Mouse (Mus musculus): ENCODE data around the gene Paqr6. TPM values are rescaled to one million over a fixed set of nuclear protein-coding genes. Genes with fewer than 3 reads are reported as not detected.
"Not testable (repeated sequence)": the region's sequence is repeated elsewhere in the genome, so short reads cannot be mapped to it uniquely, and the experiment has no call there.

Paqr6 gene
- polyA plus RNA-seq, 1 experiment from 2014 or later = 4.9 TPM

DNA sequence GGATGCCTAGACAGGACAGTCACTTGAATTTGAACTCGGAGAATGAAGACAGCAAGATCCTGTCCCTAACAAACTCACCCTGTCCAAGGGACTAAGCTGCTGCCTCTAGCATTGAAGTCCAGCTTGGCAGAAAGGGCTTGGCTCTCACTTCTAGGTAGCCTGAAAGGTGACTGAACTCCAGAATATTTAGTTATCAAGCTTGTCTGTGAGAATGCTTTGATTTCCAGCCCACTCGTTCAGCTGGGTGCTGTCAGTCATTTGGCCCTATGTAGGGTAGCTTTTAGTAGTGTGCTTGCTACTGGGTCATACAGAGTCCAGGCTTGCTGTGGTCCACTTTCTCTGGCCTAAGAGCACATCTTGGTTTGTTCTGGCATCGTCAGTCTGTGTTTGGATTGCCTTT lies 25.4 kb upstream of the Paqr6 start:
- Histone ChIP-seq H3K4me3 (no peak overlapping the region), H3K9me3 (no peaks in the 10 kb centered on the region), H3K4me1 (peaks cover 26% of the 10 kb centered on the region), H3K27ac (no peak overlapping the region; the same call in 1 of the 2 replicates), H3K36me3 (peaks cover 31% of the 10 kb centered on the region), H3K4me2 (no peak overlapping the region), H3K27me3 (no peaks in the 10 kb centered on the region), H3K9ac (no peak overlapping the region)
- no peak for ATAC-seq (ENCODE audit: insufficient number of reproducible peaks, insufficient read depth, low FRiP score, low TSS enrichment, low read depth)
- WGBS = 80% methylated on average over 3 of the region's 3 CpGs

- Histone ChIP-seq H3K9ac (no peak overlapping the region), H3K36me3 (peaks cover 99% of the 10 kb centered on the region), H3K4me3 (no peak overlapping the region), H3K4me2 (no peak overlapping the region), H3K9me3 (no peaks in the 10 kb centered on the region), H3K27me3 (no peaks in the 10 kb centered on the region), H3K4me1 (no peaks in the 10 kb centered on the region), H3K27ac (no peak overlapping the region)
- ATAC-seq (ENCODE audit: insufficient number of reproducible peaks, insufficient read depth, low FRiP score, low TSS enrichment, low read depth) = no peak
- 92% methylated on average over 13 of the region's 13 CpGs for WGBS
Observed at GRCm38 (mm10) chr3:88350732-88351131, 13.7 kb upstream of the Paqr6 start.

GRCm38 (mm10) chr3:88352907-88353306 lies 11.5 kb upstream of the Paqr6 start:
- 97% methylated on average over 9 of the region's 9 CpGs for WGBS

DNA sequence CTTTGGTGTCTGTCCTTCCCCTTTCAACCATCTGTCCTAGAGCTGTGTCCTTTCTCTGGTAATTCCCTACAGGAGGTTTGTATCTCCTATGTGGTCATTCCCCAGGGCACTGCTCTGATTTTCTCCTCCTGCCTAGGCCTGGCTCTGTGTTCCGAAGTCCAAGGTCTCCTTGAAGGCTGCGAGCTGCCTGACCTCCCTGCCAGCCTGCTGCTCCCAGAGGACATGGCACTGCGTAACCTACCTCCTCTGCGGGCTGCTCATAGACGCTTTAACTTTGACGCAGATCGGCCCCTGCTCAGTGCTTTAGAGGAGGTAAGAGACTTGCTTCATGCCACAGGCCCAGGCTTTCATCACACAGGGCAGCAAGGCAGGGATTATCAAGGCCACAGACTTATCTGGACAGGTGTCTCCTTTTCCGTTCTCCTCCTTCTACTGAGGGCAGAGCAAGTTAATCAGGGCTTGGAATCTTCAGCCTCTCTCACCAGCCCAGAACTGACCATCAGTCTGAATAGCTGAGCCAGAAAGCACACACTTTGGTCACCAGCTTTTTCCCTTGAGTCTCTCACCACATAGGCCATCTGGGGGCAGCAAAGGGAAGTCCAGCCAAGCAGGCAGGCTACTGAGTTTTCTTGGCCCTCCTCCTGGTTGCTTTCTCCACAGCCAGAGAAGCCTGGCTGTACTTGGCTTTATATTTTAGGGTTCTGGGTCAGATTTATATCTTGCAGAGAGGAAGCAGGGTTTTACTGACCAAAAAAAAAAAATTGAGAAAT lies 9.8 kb upstream of the Paqr6 start:
- H3K4me2 ChIP-seq = no peak overlapping the region
- H3K27me3 ChIP-seq = no peaks in the 10 kb centered on the region
- no peak overlapping the region for H3K4me3 ChIP-seq
- H3K27ac ChIP-seq = peak overlapping the region; percentile 16; the same call in 1 of the 2 replicates
- ATAC-seq (ENCODE audit: insufficient number of reproducible peaks, insufficient read depth, low FRiP score, low TSS enrichment, low read depth) = no peak
- WGBS = 94% methylated on average over 8 of the region's 8 CpGs
- no peak overlapping the region for H3K9ac ChIP-seq
- no peaks in the 10 kb centered on the region for H3K4me1 ChIP-seq
- H3K9me3 ChIP-seq = no peaks in the 10 kb centered on the region
- peaks cover 99% of the 10 kb centered on the region for H3K36me3 ChIP-seq

More at GRCm38 (mm10) chr3:88352907-88353306, 11.5 kb upstream of the Paqr6 start:
- Histone ChIP-seq H3K9me3 (no peaks in the 10 kb centered on the region), H3K27ac (no peak overlapping the region), H3K27me3 (no peaks in the 10 kb centered on the region), H3K4me1 (no peaks in the 10 kb centered on the region), H3K36me3 (peaks cover 99% of the 10 kb centered on the region), H3K4me3 (no peak overlapping the region), H3K4me2 (no peak overlapping the region), H3K9ac (no peak overlapping the region)
- no peak for ATAC-seq (ENCODE audit: insufficient number of reproducible peaks, insufficient read depth, low FRiP score, low TSS enrichment, low read depth)

- H3K9ac ChIP-seq = peak overlapping the region; percentile 51
- 60% methylated on average over 5 of the region's 5 CpGs for whole genome bisulfite sequencing
- H3K4me2 ChIP-seq = no peak overlapping the region
- no peak for ATAC-seq (ENCODE audit: insufficient number of reproducible peaks, insufficient read depth, low FRiP score, low TSS enrichment, low read depth)
- H3K36me3 ChIP-seq = peaks cover 85% of the 10 kb centered on the region
- peaks cover 8% of the 10 kb centered on the region for H3K27me3 ChIP-seq
- no peak overlapping the region for H3K4me3 ChIP-seq
- H3K9me3 ChIP-seq = no peaks in the 10 kb centered on the region
- peaks cover 7% of the 10 kb centered on the region for H3K4me1 ChIP-seq
- peak overlapping the region; percentile 22; the same call in 1 of the 2 replicates for H3K27ac ChIP-seq
Observed at GRCm38 (mm10) chr3:88359584-88359983, 4.8 kb upstream of the Paqr6 start.

GRCm38 (mm10) chr3:88359989-88360388 lies 4.4 kb upstream of the Paqr6 start:
- no peak overlapping the region for H3K4me2 ChIP-seq
- no peak overlapping the region for H3K4me3 ChIP-seq
- peaks cover 81% of the 10 kb centered on the region for H3K36me3 ChIP-seq
- peaks cover 12% of the 10 kb centered on the region for H3K27me3 ChIP-seq
- no peaks in the 10 kb centered on the region for H3K9me3 ChIP-seq
- peaks cover 10% of the 10 kb centered on the region for H3K4me1 ChIP-seq
- peak overlapping the region; percentile 22; the same call in 1 of the 2 replicates for H3K27ac ChIP-seq
- ATAC-seq (ENCODE audit: insufficient number of reproducible peaks, insufficient read depth, low FRiP score, low TSS enrichment, low read depth) = no peak
- 36% methylated on average over 3 of the region's 3 CpGs for whole genome bisulfite sequencing
- H3K9ac ChIP-seq = peak overlapping the region; percentile 51

DNA sequence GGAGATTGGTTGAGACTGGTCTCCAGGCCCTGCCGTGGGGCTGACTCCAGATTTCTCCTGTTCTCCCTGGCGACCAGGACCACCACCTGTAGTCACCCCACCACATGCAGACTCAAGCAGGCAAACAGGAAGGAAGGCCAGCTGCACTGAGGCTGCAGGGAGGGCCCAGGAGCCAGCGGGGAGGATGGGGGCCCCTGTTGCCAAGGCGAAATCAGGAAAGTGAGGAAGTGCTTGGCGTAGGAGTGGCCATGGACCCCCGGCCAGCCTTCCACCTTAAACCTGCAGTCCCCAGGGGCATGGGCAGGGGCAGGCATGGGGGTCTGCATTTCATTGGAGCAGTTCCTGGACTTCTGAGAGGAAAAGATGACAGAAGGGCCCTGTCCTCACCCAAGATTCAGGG lies 3.3 kb upstream of the Paqr6 start:
- Histone ChIP-seq H3K4me3 (no peak overlapping the region), H3K36me3 (peaks cover 70% of the 10 kb centered on the region), H3K9ac (no peak overlapping the region), H3K27me3 (peaks cover 23% of the 10 kb centered on the region), H3K4me2 (no peak overlapping the region), H3K27ac (no peak overlapping the region), H3K4me1 (peaks cover 10% of the 10 kb centered on the region), H3K9me3 (no peaks in the 10 kb centered on the region)
- no peak for ATAC-seq (ENCODE audit: insufficient number of reproducible peaks, insufficient read depth, low FRiP score, low TSS enrichment, low read depth)
- WGBS = 81% methylated on average over 6 of the region's 6 CpGs

- no peak overlapping the region for H3K4me3 ChIP-seq
- H3K4me2 ChIP-seq = no peak overlapping the region
- peaks cover 28% of the 10 kb centered on the region for H3K27me3 ChIP-seq
- no peak overlapping the region; the same call in 1 of the 2 replicates for H3K27ac ChIP-seq
- peaks cover 10% of the 10 kb centered on the region for H3K4me1 ChIP-seq
- 85% methylated on average over 2 of the region's 2 CpGs for WGBS
- no peak overlapping the region for H3K9ac ChIP-seq
- peaks cover 63% of the 10 kb centered on the region for H3K36me3 ChIP-seq
- H3K9me3 ChIP-seq = no peaks in the 10 kb centered on the region
- no peak for ATAC-seq (ENCODE audit: insufficient number of reproducible peaks, insufficient read depth, low FRiP score, low TSS enrichment, low read depth)
Observed at GRCm38 (mm10) chr3:88361612-88362313, 2.6 kb upstream of the Paqr6 start.

DNA sequence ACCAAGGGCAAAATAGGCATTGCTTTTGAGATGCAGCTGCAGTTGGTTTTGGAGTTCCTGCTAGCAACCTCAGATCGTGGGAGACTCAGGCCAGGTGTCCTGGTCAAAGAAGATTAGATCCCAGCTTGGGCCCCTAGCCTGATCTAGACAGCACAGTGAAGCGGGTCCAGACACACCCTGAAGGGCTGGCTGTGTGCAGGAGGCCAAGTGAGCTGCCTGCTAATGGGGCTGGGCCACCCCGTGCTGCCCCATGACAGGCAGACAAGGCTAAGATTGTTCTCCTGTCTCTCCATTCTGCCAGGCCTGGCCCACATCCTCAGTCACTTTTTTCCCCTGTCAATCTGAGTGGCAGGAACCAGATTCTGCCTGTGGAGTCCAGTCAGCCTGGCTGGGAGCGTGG lies 684 bp upstream of the Paqr6 start:
- peaks cover 28% of the 10 kb centered on the region for H3K27me3 ChIP-seq
- H3K4me2 ChIP-seq = no peak overlapping the region
- peaks cover 44% of the 10 kb centered on the region for H3K36me3 ChIP-seq
- H3K4me3 ChIP-seq = no peak overlapping the region
- no peaks in the 10 kb centered on the region for H3K9me3 ChIP-seq
- peaks cover 10% of the 10 kb centered on the region for H3K4me1 ChIP-seq
- no peak for ATAC-seq (ENCODE audit: insufficient number of reproducible peaks, insufficient read depth, low FRiP score, low TSS enrichment, low read depth)
- no peak overlapping the region for H3K9ac ChIP-seq
- 42% methylated on average over 4 of the region's 4 CpGs for WGBS
- peak overlapping the region; percentile 39 for H3K27ac ChIP-seq

- Histone ChIP-seq H3K9ac (no peak overlapping the region), H3K27ac (no peak overlapping the region), H3K27me3 (peaks cover 28% of the 10 kb centered on the region), H3K36me3 (peaks cover 23% of the 10 kb centered on the region), H3K4me1 (peaks cover 10% of the 10 kb centered on the region), H3K9me3 (peaks cover 9% of the 10 kb centered on the region; the same call in 1 of the 2 replicates), H3K4me2 (no peak overlapping the region), H3K4me3 (no peak overlapping the region)
- ATAC-seq (ENCODE audit: insufficient number of reproducible peaks, insufficient read depth, low FRiP score, low TSS enrichment, low read depth) = no peak
- WGBS = 37% methylated on average over 34 of the region's 34 CpGs
Observed at GRCm38 (mm10) chr3:88365705-88366361, 1.4 kb downstream of the Paqr6 start.

DNA sequence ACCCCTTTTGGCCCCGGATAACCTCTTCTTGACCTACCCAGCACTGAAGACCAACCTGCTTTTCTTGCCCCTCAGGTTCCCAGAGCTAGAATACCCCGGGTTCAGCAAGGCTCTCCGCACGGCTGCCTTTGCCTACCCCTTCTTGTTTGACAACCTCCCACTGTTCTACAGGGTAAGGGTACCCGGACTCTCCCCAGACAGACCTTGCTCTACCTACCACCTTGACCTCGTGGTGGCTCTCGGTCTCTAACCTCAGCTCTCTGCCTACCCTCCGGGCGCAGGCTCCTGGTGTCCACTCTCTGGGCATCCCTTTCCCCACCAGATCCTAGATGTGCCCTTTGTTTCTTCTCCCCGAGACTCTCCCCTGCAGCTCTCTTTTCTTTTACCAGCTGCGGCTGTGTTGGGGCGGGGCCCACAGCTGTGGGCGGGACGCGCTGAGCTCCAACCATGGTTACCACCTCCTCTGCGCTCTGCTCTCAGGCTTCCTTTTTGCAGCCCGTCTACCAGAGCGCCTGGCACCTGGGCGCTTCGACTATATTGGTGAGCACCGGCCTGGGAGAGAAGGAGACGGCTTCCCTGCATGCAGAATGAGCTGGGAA lies 2.5 kb downstream of the Paqr6 start:
- Histone ChIP-seq H3K4me3 (peak overlapping the region; percentile 31), H3K27me3 (peaks cover 28% of the 10 kb centered on the region), H3K9ac (0 out of 2 replicates have a peak overlapping the region, but pooled peaks have one; percentile 49), H3K4me2 (peak overlapping the region; percentile 58), H3K36me3 (peaks cover 12% of the 10 kb centered on the region)
- H3K27ac ChIP-seq, H3K9me3 ChIP-seq, H3K4me1 ChIP-seq: not testable (repeated sequence)
- ATAC-seq (ENCODE audit: insufficient number of reproducible peaks, insufficient read depth, low FRiP score, low TSS enrichment, low read depth) = peak; percentile 68
- 3% methylated on average over 21 of the region's 22 CpGs for WGBS

Data from embryonic facial prominence, embryonic 13.5 days (tissue).